11 mouse cellular contexts compared by ENCODE assay signal in genomic region chr6:124967766-124968165, GRCm38 (mm10). TPM values are rescaled to one million over a fixed set of nuclear protein-coding genes. Genes with fewer than 3 reads are reported as not detected.
DNase-seq lines count a peak whose midpoint lies in the region; ATAC-seq and TF ChIP-seq lines count a peak whose summit lies in the region.
"Had no signal": no experiment of that assay in that cellular context is flagged by ENCODE, and none has a peak within 500 bp of the region (broad histone marks: within the 10 kb centered on the region; RNA-seq: fewer than 3 reads in every experiment).

No protein-coding gene starts in this region.

- peaks cover 21% of the 10 kb centered on the region for H3K4me1 ChIP-seq in midbrain, embryonic 10.5 days
- H3K4me1 ChIP-seq in midbrain, embryonic 16.5 days (ENCODE audit: control insufficient read depth, insufficient read depth, low read length) = peaks cover 17% of the 10 kb centered on the region

- H3K27ac ChIP-seq in midbrain, embryonic 10.5 days (replicated peaks) = no peak overlapping the region
- H3K27ac ChIP-seq in midbrain, embryonic 16.5 days (ENCODE audit: low read length) = no peak overlapping the region
- H3K27ac ChIP-seq: heart, embryonic 13.5 days; midbrain, embryonic 12.5 days had no signal

- H3K9ac ChIP-seq in midbrain, embryonic 16.5 days (ENCODE audit: low read depth, low read length) = no peak overlapping the region
- H3K9ac ChIP-seq: heart, embryonic 13.5 days; midbrain, embryonic 12.5 days had no signal

- peaks cover 3% of the 10 kb centered on the region; the same call in 1 of the 2 replicates for H3K9me3 ChIP-seq in midbrain, embryonic 10.5 days (replicated peaks)
- H3K9me3 ChIP-seq in midbrain, embryonic 16.5 days (replicated peaks; ENCODE audit: control insufficient read depth, low read length, poor library complexity, severe bottlenecking) = no peaks in the 10 kb centered on the region
- H3K9me3 ChIP-seq: midbrain, embryonic 12.5 days had no signal

- 73% methylated on average over 4 of the region's 4 CpGs for WGBS in midbrain, embryonic 10.5 days
- WGBS in midbrain, embryonic 16.5 days = 73% methylated on average over 4 of the region's 4 CpGs

- H3K4me3 ChIP-seq in midbrain, embryonic 10.5 days = no peak overlapping the region
- H3K4me3 ChIP-seq in midbrain, embryonic 16.5 days (ENCODE audit: low read depth, low read length) = no peak overlapping the region
- H3K4me3 ChIP-seq: heart, embryonic 13.5 days; midbrain, embryonic 12.5 days had no signal

- H3K36me3 ChIP-seq in midbrain, embryonic 10.5 days = peaks cover 17% of the 10 kb centered on the region
- no peaks in the 10 kb centered on the region for H3K36me3 ChIP-seq in midbrain, embryonic 16.5 days (ENCODE audit: control insufficient read depth, insufficient read depth, low read length)

- ATAC-seq in midbrain, embryonic 16.5 days = no peak
- ATAC-seq: Patski had no signal

- peak; percentile 56; the same call in 1 of the 2 replicates for TF ChIP-seq CTCF in brain, embryonic 14.5 days (IDR thresholded peaks at IDR 0.05; ENCODE audit: borderline replicate concordance, extremely low read depth, insufficient read depth, insufficient read length)

- no peaks in the 10 kb centered on the region for H3K27me3 ChIP-seq in midbrain, embryonic 10.5 days (ENCODE audit: low read depth, poor library complexity, severe bottlenecking)
- H3K27me3 ChIP-seq in midbrain, embryonic 16.5 days (ENCODE audit: control insufficient read depth, insufficient read depth, low read depth, low read length) = no peaks in the 10 kb centered on the region
- H3K27me3 ChIP-seq: midbrain, embryonic 12.5 days; Patski had no signal

- no peak overlapping the region for H3K4me2 ChIP-seq in midbrain, embryonic 16.5 days (ENCODE audit: low read length)
- H3K4me2 ChIP-seq: heart, embryonic 13.5 days; midbrain, embryonic 12.5 days had no signal

- TF ChIP-seq POLR2A in brain, embryonic 14.5 days (IDR thresholded peaks at IDR 0.05; ENCODE audit: borderline replicate concordance, extremely low read depth, insufficient read depth, insufficient read length, poor library complexity, severe bottlenecking) = no peak

- DNase-seq in adrenal gland, adult 18-20 months (ENCODE audit: low spot score in 2 of 2) = peak; percentile 40 to 44
- DNase-seq in adrenal gland, postnatal 4 days (ENCODE audit: low spot score in 2 of 2) = no peak
- peak; percentile 47 for DNase-seq in midbrain, embryonic 10.5 days (ENCODE audit: low spot score)
- peak; percentile 55 for DNase-seq in brain, embryonic 14.5 days (ENCODE audit: low read depth)
- DNase-seq in gastrocnemius, postnatal 10 days = peak; percentile 57
- peak; percentile 68 for DNase-seq in lung, postnatal 14 days
- peak; percentile 49 for DNase-seq in thymus, postnatal 0 days (ENCODE audit: low spot score)

RNA-seq across cellular contexts. Expression of gene Cops7a, which starts 2.4 kb away (rescaled TPM):
- 100 to 1,000 TPM; 112 to 141 TPM for total RNA-seq in adrenal gland, adult 18-20 months (2021)
- total RNA-seq in adrenal gland, postnatal 4 days (2021) = 100 to 1,000 TPM; 143 to 151 TPM
- 140 and 142 TPM in 2 replicates for polyA plus RNA-seq in midbrain, embryonic 10.5 days (2016; fragmentation: Nextera tagmentation; extraction: Ambion mirVana)
- 87.6 and 94.0 TPM in 2 replicates for polyA plus RNA-seq in midbrain, embryonic 16.5 days (2015; fragmentation: Nextera tagmentation; extraction: Ambion mirVana)
- 130 and 170 TPM in 2 replicates for polyA plus RNA-seq in brain, embryonic 14.5 days (2012; rRNA removed)
- total RNA-seq in gastrocnemius, postnatal 10 days (2021) = 100 to 1,000 TPM in 1 of 2 experiments, 10 to 100 TPM in 1; 99.9 to 105 TPM
- polyA plus RNA-seq in thymus, postnatal 0 days (2015; fragmentation: Nextera tagmentation; extraction: Ambion mirVana) = 86.0 and 95.5 TPM in 2 replicates

RNA-seq across cellular contexts. Expression of gene Pianp, which starts 28.7 kb away (rescaled TPM):
- total RNA-seq in adrenal gland, adult 18-20 months (2021) = 1 to 10 TPM; 1.6 to 3.0 TPM
- total RNA-seq in adrenal gland, postnatal 4 days (2021) = 10 to 100 TPM in 1 of 2 experiments, 1 to 10 TPM in 1; 6.2 to 11.1 TPM
- polyA plus RNA-seq in midbrain, embryonic 10.5 days (2016; fragmentation: Nextera tagmentation; extraction: Ambion mirVana) = 0.81 and 2.1 TPM in 2 replicates
- 69.1 and 87.1 TPM in 2 replicates for polyA plus RNA-seq in midbrain, embryonic 16.5 days (2015; fragmentation: Nextera tagmentation; extraction: Ambion mirVana)
- polyA plus RNA-seq in brain, embryonic 14.5 days (2012; rRNA removed) = 49.8 and 68.1 TPM in 2 replicates
- total RNA-seq in gastrocnemius, postnatal 10 days (2021) = under 1 TPM; 0.61 TPM
- 0.50 and 0.55 TPM in 2 replicates for polyA plus RNA-seq in thymus, postnatal 0 days (2015; fragmentation: Nextera tagmentation; extraction: Ambion mirVana)

RNA-seq across cellular contexts. Expression of gene Mlf2, which starts 36.6 kb away (rescaled TPM):
- total RNA-seq in adrenal gland, adult 18-20 months (2021) = 100 to 1,000 TPM; 298 to 321 TPM
- total RNA-seq in adrenal gland, postnatal 4 days (2021) = 100 to 1,000 TPM; 257 to 265 TPM
- polyA plus RNA-seq in midbrain, embryonic 10.5 days (2016; fragmentation: Nextera tagmentation; extraction: Ambion mirVana) = 428 and 435 TPM in 2 replicates
- 543 and 556 TPM in 2 replicates for polyA plus RNA-seq in midbrain, embryonic 16.5 days (2015; fragmentation: Nextera tagmentation; extraction: Ambion mirVana)
- polyA plus RNA-seq in brain, embryonic 14.5 days (2012; rRNA removed) = 551 and 626 TPM in 2 replicates
- total RNA-seq in gastrocnemius, postnatal 10 days (2021) = 100 to 1,000 TPM; 252 to 255 TPM
- polyA plus RNA-seq in thymus, postnatal 0 days (2015; fragmentation: Nextera tagmentation; extraction: Ambion mirVana) = 267 and 277 TPM in 2 replicates

RNA-seq across cellular contexts. Expression of gene Zfp384, which starts 41.2 kb away (rescaled TPM):
- total RNA-seq in adrenal gland, adult 18-20 months (2021) = 10 to 100 TPM; 56.0 to 56.1 TPM
- 10 to 100 TPM; 60.6 to 67.6 TPM for total RNA-seq in adrenal gland, postnatal 4 days (2021)
- 9.3 and 9.5 TPM in 2 replicates for polyA plus RNA-seq in midbrain, embryonic 10.5 days (2016; fragmentation: Nextera tagmentation; extraction: Ambion mirVana)
- 11.2 and 14.2 TPM in 2 replicates for polyA plus RNA-seq in midbrain, embryonic 16.5 days (2015; fragmentation: Nextera tagmentation; extraction: Ambion mirVana)
- polyA plus RNA-seq in brain, embryonic 14.5 days (2012; rRNA removed) = 107 and 118 TPM in 2 replicates
- 10 to 100 TPM; 21.9 to 27.4 TPM for total RNA-seq in gastrocnemius, postnatal 10 days (2021)
- 8.8 and 9.5 TPM in 2 replicates for polyA plus RNA-seq in thymus, postnatal 0 days (2015; fragmentation: Nextera tagmentation; extraction: Ambion mirVana)

RNA-seq across cellular contexts. Expression of gene Ptms, which starts 47.9 kb away (rescaled TPM):
- total RNA-seq in adrenal gland, adult 18-20 months (2021) = 100 to 1,000 TPM; 770 to 874 TPM
- 100 to 1,000 TPM; 692 to 728 TPM for total RNA-seq in adrenal gland, postnatal 4 days (2021)
- polyA plus RNA-seq in midbrain, embryonic 10.5 days (2016; fragmentation: Nextera tagmentation; extraction: Ambion mirVana) = 261 and 296 TPM in 2 replicates
- polyA plus RNA-seq in midbrain, embryonic 16.5 days (2015; fragmentation: Nextera tagmentation; extraction: Ambion mirVana) = 700 and 743 TPM in 2 replicates
- polyA plus RNA-seq in brain, embryonic 14.5 days (2012; rRNA removed) = 2,630 and 3,258 TPM in 2 replicates
- total RNA-seq in gastrocnemius, postnatal 10 days (2021) = 100 to 1,000 TPM; 273 to 298 TPM
- 204 and 256 TPM in 2 replicates for polyA plus RNA-seq in thymus, postnatal 0 days (2015; fragmentation: Nextera tagmentation; extraction: Ambion mirVana)

Comparison
In these comparisons a context has a peak if more than half of its experiments do, and no peak if none do; other contexts are left out.
1. DNase-seq: peak in adrenal gland, adult 18-20 months (2 of 2), midbrain, embryonic 10.5 days (single experiment), brain, embryonic 14.5 days (single experiment), gastrocnemius, postnatal 10 days (single experiment), lung, postnatal 14 days (single experiment) and thymus, postnatal 0 days (single experiment); none in adrenal gland, postnatal 4 days (0 of 2).
2. RNA of gene Pianp, which starts 28.7 kb away (polyA plus RNA-seq): 69.1 to 87.1 TPM in midbrain, embryonic 16.5 days and 49.8 to 68.1 TPM in brain, embryonic 14.5 days; 0.81 to 2.1 TPM in midbrain, embryonic 10.5 days and 0.50 to 0.55 TPM in thymus, postnatal 0 days; every median in the first group is over 10 times any median in the second.